Mouse (Mus musculus): ENCODE measurements at regions not wholly inside any gene's neighbourhood (a gene's known extent, or its start where the extent isn't known, plus 50 kb on each side); places are given as distances from the start of the nearest gene placed in this dataset.

- Histone ChIP-seq H3K36me3 (ENCODE audit: control insufficient read depth, insufficient read depth, low read length) (no peaks in the 10 kb centered on the region), H3K4me2 (ENCODE audit: low read depth, low read length) (no peak overlapping the region), H3K4me3 (ENCODE audit: low read depth, low read length) (no peak overlapping the region), H3K4me1 (ENCODE audit: control insufficient read depth, insufficient read depth, low read length) (no peaks in the 10 kb centered on the region), H3K9me3 (ENCODE audit: control insufficient read depth, low read length) (no peaks in the 10 kb centered on the region), H3K27me3 (replicated peaks; ENCODE audit: control insufficient read depth, insufficient read depth, low read length) (no peaks in the 10 kb centered on the region), H3K27ac (replicated peaks; ENCODE audit: low read depth, low read length) (no peak overlapping the region), H3K9ac (ENCODE audit: low read depth, low read length) (no peak overlapping the region)
- DNase-seq (ENCODE audit: low spot score) (no peak), ATAC-seq (ENCODE audit: low read depth) (no peak)
- WGBS = 68% methylated on average over 3 of the region's 3 CpGs
Observed at GRCm38 (mm10) chr2:122949031-122949430, 184.0 kb downstream of the Sqor start.

GRCm38 (mm10) chr2:122961701-122962100 is 196.7 kb downstream of the Sqor start:
- ATAC-seq (ENCODE audit: low read depth) = no peak

GRCm38 (mm10) chr2:122968809-122969628 is 204.0 kb downstream of the Sqor start:
- Histone ChIP-seq H3K4me1 (ENCODE audit: control insufficient read depth, insufficient read depth, low read length) (no peaks in the 10 kb centered on the region), H3K4me2 (ENCODE audit: low read depth, low read length) (no peak overlapping the region), H3K9me3 (ENCODE audit: control insufficient read depth, low read length) (no peaks in the 10 kb centered on the region), H3K9ac (ENCODE audit: low read depth, low read length) (no peak overlapping the region), H3K27ac (replicated peaks; ENCODE audit: low read depth, low read length) (no peak overlapping the region), H3K4me3 (ENCODE audit: low read depth, low read length) (no peak overlapping the region), H3K27me3 (replicated peaks; ENCODE audit: control insufficient read depth, insufficient read depth, low read length) (no peaks in the 10 kb centered on the region), H3K36me3 (ENCODE audit: control insufficient read depth, insufficient read depth, low read length) (no peaks in the 10 kb centered on the region)
- 78% methylated on average over 10 of the region's 10 CpGs for WGBS
- ATAC-seq (ENCODE audit: low read depth) (no peak), DNase-seq (ENCODE audit: low spot score) (peak; percentile 2)

More at GRCm38 (mm10) chr2:122961701-122962100, 196.7 kb downstream of the Sqor start:
- no peaks in the 10 kb centered on the region for H3K36me3 ChIP-seq (ENCODE audit: control insufficient read depth, insufficient read depth, low read length)
- no peak overlapping the region for H3K4me2 ChIP-seq (ENCODE audit: low read depth, low read length)
- no peaks in the 10 kb centered on the region for H3K27me3 ChIP-seq (replicated peaks; ENCODE audit: control insufficient read depth, insufficient read depth, low read length)
- H3K9me3 ChIP-seq (ENCODE audit: control insufficient read depth, low read length) = no peaks in the 10 kb centered on the region
- WGBS = 68% methylated on average over 4 of the region's 4 CpGs
- no peak overlapping the region for H3K27ac ChIP-seq (replicated peaks; ENCODE audit: low read depth, low read length)
- H3K4me1 ChIP-seq (ENCODE audit: control insufficient read depth, insufficient read depth, low read length) = no peaks in the 10 kb centered on the region
- no peak overlapping the region for H3K9ac ChIP-seq (ENCODE audit: low read depth, low read length)
- DNase-seq (ENCODE audit: low spot score) = no peak
- H3K4me3 ChIP-seq (ENCODE audit: low read depth, low read length) = no peak overlapping the region
